Mouse (Mus musculus) ES-E14 (cell line): Measurements from ENCODE around the gene Copa. TPM values are rescaled to one million over a fixed set of nuclear protein-coding genes. Genes with fewer than 3 reads are reported as not detected.

Experiments
- DNase-seq: peaks from one replicate; pipeline ENCODE4 v3.0.0-alpha.2; 2013; ENCODE audit warnings: low read depth, low spot score
- H3K27ac ChIP-seq: 2 replicates; pipeline ENCODE4 v1.5.1; 2012; ENCODE audit warnings: low read depth, mild to moderate bottlenecking, low read length, moderate library complexity, mixed read lengths; ENCODE audit not compliant: poor library complexity, insufficient read depth, severe bottlenecking
- H3K36me3 ChIP-seq: 2 replicates; pipeline ENCODE4 v1.6.1; 2012; ENCODE audit warnings: mild to moderate bottlenecking, low read length, moderate library complexity, mixed read lengths; ENCODE audit not compliant: control insufficient read depth, poor library complexity, insufficient read depth, severe bottlenecking
- H3K4me1 ChIP-seq, 2 experiments: fragments of 150-350 bp in 1 of 2; sonication (generic) in 1 of 2; 2 replicates each; pipeline ENCODE4 v1.6.1; 2012; ENCODE audit warnings: low read length in 2 of 2, mild to moderate bottlenecking in 1 of 2, mixed read lengths in 1 of 2; ENCODE audit not compliant: control insufficient read depth in 2 of 2, insufficient read depth in 2 of 2, poor library complexity in 1 of 2
- H3K4me3 ChIP-seq, 2 experiments: fragments of 150-350 bp in 1 of 2; sonication (generic) in 1 of 2; 2 replicates each; pipeline ENCODE4 v1.5.1; 2012; ENCODE audit warnings: low read length in 2 of 2, low read depth in 1 of 2, mild to moderate bottlenecking in 1 of 2, mixed read lengths in 1 of 2; ENCODE audit not compliant: insufficient read depth in 1 of 2, poor library complexity in 1 of 2, severe bottlenecking in 1 of 2
- H3K9ac ChIP-seq: 2 replicates; pipeline ENCODE4 v1.6.1; 2012; ENCODE audit warnings: low read depth, mild to moderate bottlenecking, low read length, mixed read lengths; ENCODE audit not compliant: poor library complexity, insufficient read depth, severe bottlenecking
- H3K9me3 ChIP-seq: fragments of 150-350 bp; sonication (generic); 2 replicates; pipeline ENCODE4 v1.6.1; 2012; ENCODE audit warnings: low read depth, mild to moderate bottlenecking, low read length; ENCODE audit not compliant: control insufficient read depth, insufficient read depth
- CHD2 ChIP-seq: IDR thresholded peaks from 2 replicates; pipeline ENCODE4 v1.6.1; 2014; ENCODE audit warnings: mild to moderate bottlenecking, low read depth, low read length, inconsistent platforms
- HCFC1 ChIP-seq: IDR thresholded peaks from 2 replicates; pipeline ENCODE4 v1.6.1; 2012; ENCODE audit warnings: low read length, inconsistent platforms, borderline replicate concordance; ENCODE audit not compliant: insufficient read depth
- MAFK ChIP-seq: IDR thresholded peaks from 2 replicates; pipeline ENCODE4 v1.6.1; 2014; ENCODE audit warnings: mild to moderate bottlenecking, low read depth, low read length, inconsistent platforms; ENCODE audit not compliant: insufficient read depth
- ZC3H11A ChIP-seq: IDR thresholded peaks from 2 replicates; pipeline ENCODE4 v1.6.1; 2012; ENCODE audit warnings: low read depth, mild to moderate bottlenecking, inconsistent platforms, low read length, borderline replicate concordance
- ZNF384 ChIP-seq: IDR thresholded peaks from 2 replicates; pipeline ENCODE4 v1.6.1; 2012; ENCODE audit warnings: low read depth, low read length, inconsistent platforms
- in situ Hi-C, 2 experiments: fragments of 600-800 bp; cut with MboI; formaldehyde crosslinking; loops; one replicate each; pipeline ENCODE4 v1.15.1; 2025; ENCODE audit warnings: low sequenced_read_pairs in 2 of 2, inconsistent platforms in 1 of 2; ENCODE audit not compliant: unreplicated experiment in 2 of 2
- total RNA-seq: library from RNA; depleted of rRNA; stranded (reverse); fragments of 300-350 nt; gene quantifications from 2 replicates; pipeline ENCODE4 v1.2.3, GENCODE M21; 2012

Gene Copa
- total RNA-seq, 1 experiment = 91.5 TPM

GRCm38 (mm10) chr1:172140160-172140559, 57.8 kb downstream of the Copa start:
- peaks cover 0 to 2% of the 10 kb centered on the region in 2 experiments; a peak in 1 of 4 replicates for H3K4me1 ChIP-seq
- in situ Hi-C loops = loop anchor here in 1 of 2 experiments (10.0 kb wide), 1 partner anchor 175 kb away; no protein-coding TSS in a partner anchor
- DNase-seq = no peak
- no peak overlapping the region for H3K9ac ChIP-seq
- peaks cover 4% of the 10 kb centered on the region for H3K36me3 ChIP-seq
- no peak overlapping the region for H3K4me3 ChIP-seq
- TF ChIP-seq MAFK (no peak), HCFC1 (no peak), ZNF384 (no peak), CHD2 (no peak), ZC3H11A (no peak)
- H3K27ac ChIP-seq = no peak overlapping the region
- H3K9me3 ChIP-seq = no peaks in the 10 kb centered on the region

DNA sequence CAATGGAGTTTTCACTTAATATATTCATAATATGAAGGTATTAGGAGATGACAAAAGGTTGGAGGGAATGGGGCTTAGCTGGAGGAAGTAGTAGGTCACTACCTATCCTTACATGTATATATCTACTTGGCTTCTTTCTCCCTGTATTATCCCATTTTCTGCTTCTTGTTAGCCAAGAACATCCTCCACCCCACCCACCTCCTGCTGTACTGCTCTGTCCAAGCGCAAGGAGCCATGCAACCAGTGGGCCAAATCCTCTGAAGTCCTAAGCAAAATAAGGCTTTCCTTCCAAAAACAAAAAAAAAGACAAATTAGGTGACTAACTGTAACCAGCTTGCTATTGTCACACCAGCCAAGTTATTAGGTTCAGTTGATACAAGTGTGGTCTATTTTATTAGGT, 58.5 kb downstream of the Copa start:
- Histone ChIP-seq H3K4me3 (no peak overlapping the region), H3K9ac (no peak overlapping the region), H3K4me1 (peaks cover 0 to 2% of the 10 kb centered on the region in 2 experiments; a peak in 1 of 4 replicates), H3K9me3 (no peaks in the 10 kb centered on the region), H3K27ac (no peak overlapping the region), H3K36me3 (peaks cover under 1% of the 10 kb centered on the region)
- no peak for DNase-seq
- TF ChIP-seq MAFK = no peak
- TF ChIP-seq HCFC1 = no peak
- TF ChIP-seq ZC3H11A = no peak
- no peak for TF ChIP-seq CHD2
- TF ChIP-seq ZNF384 = no peak
- in situ Hi-C loops = loop anchor here in 1 of 2 experiments (10.0 kb wide), 1 partner anchor 174 kb away; no protein-coding TSS in a partner anchor

DNA sequence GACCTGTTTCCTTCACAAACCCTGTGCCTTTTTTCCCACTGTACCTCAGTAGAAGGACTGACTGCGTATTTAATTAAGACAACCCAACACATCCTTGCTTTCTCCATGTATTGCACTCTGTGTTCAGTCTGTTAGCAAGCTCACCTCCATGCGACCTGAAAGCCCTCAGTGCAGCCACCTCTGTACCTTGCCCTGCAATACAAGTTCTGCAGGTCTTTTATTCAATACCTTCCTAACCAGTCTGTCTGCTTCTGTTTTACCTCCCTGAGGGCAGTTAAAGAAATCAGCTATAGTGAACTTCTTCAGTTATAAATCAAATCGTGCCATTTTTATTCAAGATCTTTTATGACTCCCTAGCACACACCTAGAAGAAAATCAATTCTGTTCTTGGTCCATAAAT, 59.2 kb downstream of the Copa start:
- no peak overlapping the region for H3K9ac ChIP-seq
- DNase-seq = no peak
- TF ChIP-seq MAFK (no peak), HCFC1 (no peak), ZC3H11A (no peak), ZNF384 (no peak), CHD2 (no peak)
- H3K4me3 ChIP-seq = no peak overlapping the region
- no peaks in the 10 kb centered on the region for H3K36me3 ChIP-seq
- H3K9me3 ChIP-seq = no peaks in the 10 kb centered on the region
- in situ Hi-C loops = loop anchor here in 1 of 2 experiments (10.0 kb wide), 1 partner anchor 173 kb away; no protein-coding TSS in a partner anchor
- no peak overlapping the region for H3K27ac ChIP-seq
- H3K4me1 ChIP-seq = peaks cover 0 to 2% of the 10 kb centered on the region in 2 experiments; a peak in 1 of 4 replicates

- no peak for DNase-seq
- in situ Hi-C loops = loop anchor here in 1 of 2 experiments (10.0 kb wide), 1 partner anchor 171 kb away; no protein-coding TSS in a partner anchor
- H3K4me1 ChIP-seq = peaks cover 1 to 3% of the 10 kb centered on the region in 2 experiments; a peak in 1 of 4 replicates
- no peak overlapping the region for H3K4me3 ChIP-seq
- H3K36me3 ChIP-seq = no peaks in the 10 kb centered on the region
- H3K9ac ChIP-seq = no peak overlapping the region
- no peak overlapping the region for H3K27ac ChIP-seq
- H3K9me3 ChIP-seq = no peaks in the 10 kb centered on the region
- TF ChIP-seq MAFK (no peak), HCFC1 (no peak), ZC3H11A (no peak), CHD2 (no peak), ZNF384 (no peak)
These were observed 61.2 kb downstream of the Copa start for GRCm38 (mm10) chr1:172143570-172143969.

DNA sequence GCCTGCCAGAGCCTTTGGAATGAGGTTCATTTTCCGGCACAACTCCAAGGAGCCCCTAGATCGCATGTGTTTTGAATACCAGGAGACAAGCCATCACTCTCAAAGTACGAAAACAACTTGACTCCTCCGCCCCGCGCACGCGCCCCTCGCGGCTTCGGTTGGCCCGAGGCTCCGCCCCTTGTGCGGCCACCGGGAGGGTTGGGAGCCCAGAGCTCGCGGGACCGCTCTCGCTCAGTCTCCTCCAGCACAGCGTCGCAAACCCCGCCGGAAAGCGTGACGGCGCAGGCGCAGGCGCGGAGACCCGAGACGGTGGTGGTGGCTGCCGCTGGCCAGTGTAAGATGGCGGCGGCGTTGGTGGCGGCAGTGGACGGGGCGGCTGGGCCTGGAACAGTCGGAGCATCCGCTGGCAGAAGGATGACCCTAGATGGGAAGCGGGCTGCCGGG, 65.5 kb downstream of the Copa start, which contains the start of gene Dcaf8:
Dcaf8 (plus strand) TSS at position 250 of the 444 bp plus-strand sequence.
- peaks cover 1 to 3% of the 10 kb centered on the region in 2 experiments; a peak in 2 of 4 replicates for H3K4me1 ChIP-seq
- no peaks in the 10 kb centered on the region for H3K9me3 ChIP-seq
- H3K4me3 ChIP-seq = peak within 1 kb of the TSS; percentile 88 to 94
- DNase-seq = peak; percentile 93
- TF ChIP-seq MAFK (no peak), HCFC1 (peak; percentile 72), ZC3H11A (no peak), CHD2 (peak; percentile 73; the same call in 1 of the 2 replicates)
- in situ Hi-C loops = loop anchor here in 1 of 2 experiments (10.0 kb wide), 1 partner anchor 167 kb away; no protein-coding TSS in a partner anchor
- H3K36me3 ChIP-seq = peaks cover 5% of the 10 kb centered on the region
- H3K27ac ChIP-seq = peak within 1 kb of the TSS; percentile 85
- peak within 1 kb of the TSS; percentile 97 for H3K9ac ChIP-seq
